Mouse (Mus musculus) liver, embryonic 13.5 days (tissue): ENCODE results near the gene Trim54. TPM values are rescaled to one million over a fixed set of nuclear protein-coding genes. Genes with fewer than 3 reads are reported as not detected.

Experiments used
- ATAC-seq: fragments of 200-750 bp; cut with Nextera tagmentation; 2 replicates; pipeline ENCODE4 v1.8.0; 2017; ENCODE audit warnings: low read depth, mild to moderate bottlenecking, moderate number of reproducible peaks, moderate library complexity
- DNase-seq: peaks from one replicate; pipeline ENCODE4 v3.0.0; 2022
- H3K27ac ChIP-seq: fragments of 300-500 bp; sonication (generic); 2 replicates; pipeline ENCODE4 v1.5.1; 2015; ENCODE audit warnings: moderate library complexity, mild to moderate bottlenecking, inconsistent platforms
- H3K27me3 ChIP-seq: fragments of 300-500 bp; sonication (generic); 2 replicates; pipeline ENCODE4 v1.6.1; 2015; ENCODE audit warnings: mild to moderate bottlenecking, inconsistent platforms
- H3K36me3 ChIP-seq: fragments of 300-500 bp; sonication (generic); 2 replicates; pipeline ENCODE4 v1.6.1; 2015; ENCODE audit warnings: mild to moderate bottlenecking, inconsistent platforms
- H3K4me1 ChIP-seq: fragments of 300-500 bp; sonication (generic); replicated peaks from 2 replicates; pipeline ENCODE4 v1.6.1; 2015; ENCODE audit warnings: inconsistent platforms
- H3K4me2 ChIP-seq: fragments of 300-500 bp; sonication (generic); 2 replicates; pipeline ENCODE4 v1.6.1; 2015; ENCODE audit warnings: inconsistent platforms, mild to moderate bottlenecking, moderate library complexity
- H3K4me3 ChIP-seq: fragments of 300-500 bp; sonication (generic); replicated peaks from 2 replicates; pipeline ENCODE4 v1.5.1; 2015; ENCODE audit warnings: mild to moderate bottlenecking, inconsistent platforms
- H3K9ac ChIP-seq: fragments of 300-500 bp; sonication (generic); 2 replicates; pipeline ENCODE4 v1.6.1; 2015; ENCODE audit warnings: mild to moderate bottlenecking, inconsistent platforms
- H3K9me3 ChIP-seq: fragments of 300-500 bp; sonication (generic); replicated peaks from 2 replicates; pipeline ENCODE4 v1.6.1; 2016; ENCODE audit warnings: inconsistent platforms
- WGBS: fragments of 180-500 bp; shearing (Covaris S2); methylation state at CpG from one replicate; pipeline ENCODE4 v1.1.7; 2015; ENCODE audit not compliant: insufficient replicate concordance; 5-methylcytosine and 5-hydroxymethylcytosine counted together
- polyA plus RNA-seq: library from polyadenylated mRNA; unstranded; fragments of >200 nt; fragmentation: Nextera tagmentation; extraction: Ambion mirVana; gene quantifications from 2 replicates; pipeline ENCODE4 v1.2.1, GENCODE M21; 2015

Trim54 gene
- polyA plus RNA-seq, 1 experiment from 2014 or later = 0.13 TPM

DNA sequence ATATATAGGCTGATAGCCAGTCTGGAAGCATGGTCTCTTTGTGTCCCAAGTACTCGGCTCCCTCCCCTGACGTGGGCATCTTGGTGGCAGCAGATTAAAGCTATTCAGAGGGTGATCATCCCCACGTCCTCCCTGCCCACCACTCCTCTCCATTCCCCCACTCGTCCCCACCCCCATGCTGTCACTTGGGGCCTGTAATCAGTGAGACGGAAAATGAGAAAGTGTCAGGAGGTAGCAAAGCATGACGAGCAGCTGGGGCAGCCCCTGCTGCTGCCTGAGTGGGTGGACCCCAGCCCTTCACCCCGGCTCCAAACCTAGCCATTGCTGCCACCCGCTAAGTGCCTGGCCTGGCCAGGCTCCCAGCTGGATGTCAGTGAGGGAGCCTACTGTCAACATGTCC, 32.6 kb upstream of the Trim54 start:
- no peaks in the 10 kb centered on the region for H3K9me3 ChIP-seq
- H3K27ac ChIP-seq = no peak overlapping the region
- no peak overlapping the region for H3K9ac ChIP-seq
- WGBS = 27% methylated on average over 8 of the region's 8 CpGs
- ATAC-seq (no peak), DNase-seq (no peak)
- peaks cover 36% of the 10 kb centered on the region for H3K27me3 ChIP-seq
- peaks cover 12% of the 10 kb centered on the region for H3K4me1 ChIP-seq
- no peak overlapping the region for H3K4me3 ChIP-seq
- H3K36me3 ChIP-seq = peaks cover 3% of the 10 kb centered on the region
- no peak overlapping the region for H3K4me2 ChIP-seq

DNA sequence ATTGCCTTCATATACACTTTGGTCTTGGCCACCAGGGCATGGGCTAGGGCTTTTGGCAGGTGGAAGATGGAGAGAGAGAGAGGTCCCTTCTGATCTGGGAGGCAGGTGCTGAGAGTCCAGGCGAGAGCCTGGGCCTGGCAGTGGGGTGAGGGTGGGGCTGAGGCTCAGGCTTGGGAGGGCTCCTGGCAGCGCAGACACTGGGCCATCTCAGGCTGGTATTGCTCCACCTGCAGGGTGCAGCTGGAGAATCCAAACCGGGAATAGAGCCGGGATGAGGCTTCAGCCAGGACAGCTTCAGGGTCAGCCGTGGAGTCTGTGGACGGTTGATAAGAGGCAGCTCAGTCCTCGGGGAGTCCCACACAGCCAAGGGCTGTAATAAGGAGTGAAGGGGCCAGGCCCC, 29.9 kb upstream of the Trim54 start:
- no peaks in the 10 kb centered on the region for H3K9me3 ChIP-seq
- 28% methylated on average over 7 of the region's 7 CpGs for WGBS

DNA sequence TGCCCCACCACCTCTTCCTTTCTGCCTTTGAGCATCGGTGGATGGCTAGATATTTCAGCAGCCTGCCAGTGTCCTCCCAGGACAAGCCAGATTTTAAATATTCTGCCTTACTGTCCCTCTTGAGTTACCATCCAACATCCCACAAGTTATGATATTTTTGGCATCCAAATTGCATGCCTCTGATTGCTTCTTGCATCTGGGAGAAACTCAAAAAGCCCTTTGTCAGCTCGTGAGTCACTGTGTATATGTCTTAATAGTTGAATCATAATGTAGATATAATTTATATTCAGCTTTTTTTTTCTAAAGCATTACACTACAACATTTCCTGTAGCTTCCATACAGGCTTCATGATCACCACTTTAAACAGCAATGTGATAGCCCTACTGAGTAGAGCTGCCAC, 29.4 kb upstream of the Trim54 start:
- H3K4me2 ChIP-seq = no peak overlapping the region
- H3K9me3 ChIP-seq = no peaks in the 10 kb centered on the region
- H3K9ac ChIP-seq = no peak overlapping the region
- peaks cover 12% of the 10 kb centered on the region for H3K4me1 ChIP-seq
- no peak for DNase-seq
- H3K4me3 ChIP-seq = no peak overlapping the region
- H3K27ac ChIP-seq = no peak overlapping the region
- no peak for ATAC-seq
- no peaks in the 10 kb centered on the region for H3K36me3 ChIP-seq
- 60% methylated on average over 2 of the region's 2 CpGs for WGBS
- H3K27me3 ChIP-seq = peaks cover 68% of the 10 kb centered on the region

More for the DNA sequence above, 29.9 kb upstream of the Trim54 start:
- DNase-seq (no peak), ATAC-seq (no peak)
- peaks cover 12% of the 10 kb centered on the region for H3K4me1 ChIP-seq
- no peak overlapping the region for H3K9ac ChIP-seq
- no peak overlapping the region for H3K27ac ChIP-seq
- H3K4me2 ChIP-seq = no peak overlapping the region
- peaks cover 63% of the 10 kb centered on the region for H3K27me3 ChIP-seq
- no peak overlapping the region for H3K4me3 ChIP-seq
- H3K36me3 ChIP-seq = no peaks in the 10 kb centered on the region

DNA sequence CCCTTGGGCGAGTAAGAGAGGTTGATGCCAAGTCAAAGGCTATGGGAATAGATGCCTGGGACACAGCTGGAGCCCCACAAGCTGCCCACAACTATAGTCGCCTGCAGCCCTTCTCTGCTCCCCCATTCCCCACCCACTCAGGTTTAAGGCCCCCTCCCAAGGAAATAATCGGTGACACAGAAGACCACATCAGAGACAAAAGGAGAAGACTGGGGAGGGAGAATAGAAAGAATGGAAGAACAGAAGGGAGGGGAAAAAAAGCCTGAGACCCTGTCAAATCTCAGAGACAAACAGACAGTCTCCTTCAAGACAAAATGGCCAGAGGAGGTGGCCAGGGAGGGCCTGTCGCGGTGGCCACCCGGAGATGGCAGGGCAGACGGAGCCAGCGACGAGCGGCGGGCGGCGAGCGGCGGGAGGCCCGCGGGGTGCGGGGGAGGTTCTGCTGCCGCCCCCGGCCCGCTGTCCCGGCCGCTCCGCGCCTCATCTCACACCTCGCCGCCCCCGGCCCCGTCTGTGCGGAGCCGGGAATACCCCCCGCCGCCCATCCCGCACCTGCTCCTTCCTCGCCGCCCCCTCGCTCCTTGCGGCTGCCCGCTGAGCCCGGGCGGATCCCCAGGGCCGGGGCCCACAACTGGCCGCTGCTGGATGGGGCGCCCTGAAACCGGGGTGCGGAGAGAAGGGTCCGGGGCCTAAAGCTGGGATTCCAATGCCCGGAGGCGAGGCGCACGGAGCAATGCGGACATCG, 24.1 kb upstream of the Trim54 start:
- peak overlapping the region; percentile 48 for H3K4me3 ChIP-seq
- peaks cover 98% of the 10 kb centered on the region for H3K27me3 ChIP-seq
- H3K36me3 ChIP-seq = no peaks in the 10 kb centered on the region
- no peak for DNase-seq
- peak overlapping the region; percentile 9; the same call in 1 of the 2 replicates for H3K9ac ChIP-seq
- H3K9me3 ChIP-seq = no peaks in the 10 kb centered on the region
- H3K4me1 ChIP-seq = peaks cover 27% of the 10 kb centered on the region
- no peak for ATAC-seq
- H3K4me2 ChIP-seq = peak overlapping the region; percentile 63
- WGBS = 3% methylated on average over 51 of the region's 53 CpGs
- no peak overlapping the region for H3K27ac ChIP-seq

DNA sequence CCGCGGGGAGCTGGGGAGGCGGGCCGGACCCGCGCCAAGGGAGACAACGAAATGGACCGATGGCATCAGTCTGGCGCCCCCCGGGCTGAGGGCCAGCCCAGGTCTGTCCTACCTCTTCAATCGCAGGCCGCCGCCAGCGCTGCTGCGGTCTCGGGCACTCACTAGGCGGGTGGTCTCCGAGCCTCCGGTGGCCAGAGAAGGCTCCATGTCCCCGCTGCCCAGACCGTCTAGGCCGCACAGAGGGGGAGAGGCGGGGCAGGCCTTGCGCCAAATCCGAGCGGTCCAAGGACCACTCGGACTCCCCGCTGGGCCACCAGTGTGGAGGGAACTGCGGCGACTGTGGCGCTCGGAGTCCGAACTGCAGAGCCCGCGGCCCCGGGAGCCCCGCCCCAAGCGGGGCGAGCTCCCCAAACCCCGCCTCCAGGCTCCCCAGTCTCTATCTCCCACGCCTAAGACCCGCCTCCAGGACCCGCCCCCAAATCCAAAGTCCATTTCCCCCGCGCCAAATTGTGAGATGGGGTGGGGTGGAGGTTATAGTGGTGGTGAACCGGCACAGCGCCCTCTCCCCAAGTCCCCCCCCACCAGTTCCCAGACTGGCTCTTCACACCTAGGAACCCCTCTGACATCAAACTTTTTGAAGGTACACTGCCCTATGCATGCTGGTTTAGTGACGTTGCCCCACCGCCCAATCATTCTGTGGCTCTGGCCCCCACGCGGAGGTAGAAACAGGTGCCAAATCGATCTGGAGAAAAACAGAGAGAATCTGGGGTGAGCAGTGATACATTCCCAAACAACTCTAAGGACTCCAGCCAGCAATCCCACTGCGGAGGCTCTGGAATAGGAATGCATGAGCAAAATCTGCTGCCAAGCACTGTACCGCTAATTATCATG, 23.1 kb upstream of the Trim54 start:
- peak overlapping the region; percentile 63 for H3K4me2 ChIP-seq
- H3K4me1 ChIP-seq = peaks cover 27% of the 10 kb centered on the region
- H3K9me3 ChIP-seq = no peaks in the 10 kb centered on the region
- no peaks in the 10 kb centered on the region for H3K36me3 ChIP-seq
- peak overlapping the region; percentile 48 for H3K4me3 ChIP-seq
- peak overlapping the region; percentile 9; the same call in 1 of the 2 replicates for H3K9ac ChIP-seq
- DNase-seq (no peak), ATAC-seq (peak; percentile 67)
- 2% methylated on average over 53 of the region's 54 CpGs for WGBS
- no peak overlapping the region for H3K27ac ChIP-seq
- H3K27me3 ChIP-seq = peaks cover 100% of the 10 kb centered on the region

DNA sequence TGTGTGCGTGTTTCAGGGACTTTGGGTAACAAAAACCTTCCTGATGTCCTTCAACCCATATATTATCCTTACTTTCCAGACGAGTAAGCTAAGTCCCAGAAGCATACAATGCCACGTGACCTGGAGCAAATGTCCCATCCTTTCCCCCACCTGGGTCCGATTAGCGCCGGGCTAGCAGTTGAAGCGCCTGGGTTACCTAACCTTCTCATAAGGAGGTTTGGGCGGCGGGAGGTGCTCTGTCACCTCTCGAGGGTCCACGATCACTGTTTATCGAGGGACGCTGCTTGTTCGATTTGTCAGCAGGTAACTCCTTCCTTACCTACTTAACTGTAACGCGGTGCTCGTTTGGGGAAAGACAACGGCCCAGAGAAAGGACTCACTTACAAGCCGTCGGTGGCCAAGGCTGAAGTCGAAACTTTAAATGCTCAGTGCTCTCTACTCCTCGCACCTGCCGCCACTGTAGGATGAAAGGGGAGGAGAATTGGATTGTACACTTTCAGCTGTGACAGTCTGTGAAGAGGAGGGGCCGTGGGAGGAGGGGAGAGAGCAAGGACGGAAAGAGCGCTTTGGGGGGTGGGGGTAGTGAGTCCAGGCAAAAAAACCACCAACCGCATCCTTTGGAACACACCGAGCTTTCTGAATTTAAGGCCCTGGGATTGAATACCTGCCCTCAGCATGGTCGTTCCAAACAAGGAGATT, 22.3 kb upstream of the Trim54 start:
- Histone ChIP-seq H3K36me3 (no peaks in the 10 kb centered on the region), H3K27me3 (peaks cover 99% of the 10 kb centered on the region), H3K9me3 (no peaks in the 10 kb centered on the region), H3K4me1 (peaks cover 27% of the 10 kb centered on the region), H3K9ac (no peak overlapping the region), H3K4me3 (peak overlapping the region; percentile 48), H3K27ac (no peak overlapping the region), H3K4me2 (peak overlapping the region; percentile 63)
- no peak for ATAC-seq
- no peak for DNase-seq
- 3% methylated on average over 29 of the region's 29 CpGs for WGBS

DNA sequence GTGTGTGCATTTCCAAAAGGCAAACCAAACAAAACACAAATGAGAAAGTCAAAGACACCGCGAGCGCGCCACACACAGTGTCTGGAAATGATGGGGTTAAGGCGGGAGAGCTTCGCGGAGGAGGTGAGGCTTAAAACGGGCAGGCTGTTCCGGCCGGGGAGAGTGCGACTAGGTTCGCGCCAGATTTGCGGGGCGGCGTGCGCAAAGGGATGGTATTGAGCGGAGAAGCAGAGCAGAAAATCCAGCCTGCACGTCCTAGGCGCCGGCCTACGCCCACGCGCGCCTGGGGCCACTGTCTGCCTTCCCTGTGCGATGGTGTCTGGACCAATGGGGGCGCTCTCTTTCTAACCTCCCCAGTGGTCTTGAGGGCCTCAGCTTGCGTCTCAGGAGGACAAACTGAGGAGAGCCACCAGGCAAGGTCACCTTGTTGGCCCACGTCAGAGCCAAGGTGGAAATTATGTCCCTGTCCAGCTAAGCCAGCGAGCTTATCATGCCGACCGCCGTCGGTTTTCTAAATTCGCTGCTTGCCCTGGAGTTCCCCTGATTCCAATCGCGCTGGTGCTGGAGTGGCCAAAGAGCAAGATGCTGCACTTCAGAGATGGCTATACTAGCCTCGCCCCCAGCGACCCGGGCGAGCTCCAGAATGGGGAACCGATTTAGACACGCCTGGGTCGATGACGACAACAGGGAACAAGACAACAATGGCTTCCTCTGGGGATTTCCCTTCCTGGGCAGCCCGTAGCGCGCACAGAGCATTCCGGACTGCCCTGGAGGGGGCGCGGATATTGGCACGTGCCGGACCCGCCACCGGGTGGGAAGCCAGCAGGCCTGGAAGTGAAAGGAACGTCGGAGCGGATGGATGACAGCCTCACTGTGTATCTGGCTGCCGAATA, 21.5 kb upstream of the Trim54 start:
- Histone ChIP-seq H3K4me3 (peak overlapping the region; percentile 48), H3K27ac (no peak overlapping the region)
- 2% methylated on average over 59 of the region's 59 CpGs for WGBS

DNA sequence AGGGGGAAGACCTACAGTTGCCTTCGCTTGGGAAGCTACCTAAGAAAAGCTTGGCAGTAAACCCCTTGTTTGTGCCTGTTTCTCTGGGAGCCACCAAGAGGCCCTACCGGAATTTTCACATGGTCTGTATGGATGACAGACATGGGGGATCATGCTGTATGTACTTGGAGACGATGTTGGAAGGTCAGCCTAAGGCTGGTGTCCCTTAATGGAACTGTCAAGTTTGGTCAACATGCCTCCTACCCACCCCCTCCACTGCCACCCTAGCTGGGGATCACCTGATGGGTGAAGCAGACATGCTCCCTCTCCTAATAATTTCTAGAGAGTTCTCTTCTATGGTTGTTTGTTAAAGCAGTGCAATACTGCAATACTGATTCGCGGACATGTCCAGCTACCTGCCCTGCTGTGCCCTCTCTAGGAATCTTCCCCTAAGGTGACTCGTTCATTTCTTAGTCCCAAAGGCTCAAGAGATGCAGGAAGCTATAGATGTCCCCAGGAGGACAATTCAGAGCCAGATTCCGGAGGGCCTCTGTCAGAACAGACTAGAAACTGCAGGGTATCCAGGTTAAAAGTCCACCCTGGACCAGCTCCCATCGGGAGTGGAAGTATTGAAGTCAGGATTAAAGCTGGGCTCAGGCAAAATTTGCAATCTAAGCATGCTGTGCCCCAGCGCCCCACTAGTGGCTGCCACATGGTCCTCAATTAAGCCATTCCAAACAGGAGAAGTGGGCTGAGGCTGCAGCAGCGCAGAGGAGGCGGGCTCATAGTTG, 20.6 kb upstream of the Trim54 start:
- Histone ChIP-seq H3K9ac (no peak overlapping the region), H3K9me3 (no peaks in the 10 kb centered on the region), H3K4me3 (peak overlapping the region; percentile 48)

More for the DNA sequence above, 21.5 kb upstream of the Trim54 start:
- Histone ChIP-seq H3K9me3 (no peaks in the 10 kb centered on the region), H3K4me1 (peaks cover 27% of the 10 kb centered on the region), H3K27me3 (peaks cover 98% of the 10 kb centered on the region), H3K9ac (no peak overlapping the region), H3K4me2 (peak overlapping the region; percentile 63), H3K36me3 (no peaks in the 10 kb centered on the region)
- no peak for ATAC-seq
- no peak for DNase-seq

DNA sequence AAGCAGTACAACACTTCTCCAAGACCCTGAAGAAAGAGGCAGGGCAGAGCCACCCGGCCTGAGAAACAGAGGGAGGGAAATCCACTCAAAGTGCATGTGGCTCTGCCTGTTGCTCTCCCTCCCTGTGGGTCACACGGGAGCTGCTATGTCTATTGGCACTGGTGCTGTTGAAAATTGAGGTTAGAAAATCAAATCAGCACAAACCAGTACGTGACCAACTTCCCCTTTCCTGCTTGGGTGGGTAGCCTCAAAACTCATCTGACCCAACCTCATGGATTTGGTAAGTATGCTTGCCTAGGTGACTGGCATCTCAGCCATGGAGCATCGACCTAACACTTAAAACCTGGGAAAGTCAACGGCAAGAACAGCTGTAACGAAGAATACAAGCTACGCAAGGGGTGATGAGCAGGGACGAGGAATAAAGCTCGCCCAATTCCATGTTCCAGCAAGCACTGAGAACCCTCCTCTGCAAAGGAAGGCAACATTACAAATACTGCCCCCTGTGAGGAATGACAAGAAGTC, 10.6 kb upstream of the Trim54 start, which contains the start of gene Dnajc5g:
Gene Dnajc5g, plus strand, starts transcription at position 472 of the 522 bp plus-strand sequence.
- DNase-seq = no peak
- Histone ChIP-seq H3K4me3 (no peak within 1 kb of the TSS), H3K9ac (no peak within 1 kb of the TSS), H3K27me3 (peaks cover 21% of the 10 kb centered on the region), H3K4me1 (no peaks in the 10 kb centered on the region), H3K9me3 (no peaks in the 10 kb centered on the region), H3K4me2 (no peak within 1 kb of the TSS), H3K36me3 (no peaks in the 10 kb centered on the region), H3K27ac (no peak within 1 kb of the TSS)
- WGBS = 52% methylated on average over 9 of the region's 9 CpGs
- no peak for ATAC-seq

More for the DNA sequence above, 20.6 kb upstream of the Trim54 start:
- Histone ChIP-seq H3K27me3 (peaks cover 93% of the 10 kb centered on the region), H3K4me2 (peak overlapping the region; percentile 63), H3K36me3 (no peaks in the 10 kb centered on the region), H3K4me1 (peaks cover 27% of the 10 kb centered on the region), H3K27ac (no peak overlapping the region)
- no peak for DNase-seq
- no peak for ATAC-seq
- WGBS = 27% methylated on average over 11 of the region's 11 CpGs
